Mouse (Mus musculus): ENCODE measurements around the gene Sis. TPM values are rescaled to one million over a fixed set of nuclear protein-coding genes. Genes with fewer than 3 reads are reported as not detected.

The Sis gene
- polyA plus RNA-seq, 1 experiment from 2014 or later = not detected

Other genes with a start within 250 kb of the Sis start
- 0.52 and 1.3 TPM in 2 replicates for gene Slitrk3, start 89.9 kb upstream of the Sis start, polyA plus RNA-seq (2016; fragmentation: Nextera tagmentation; extraction: Ambion mirVana)

Data from midbrain, embryonic 10.5 days (tissue).